Mouse (Mus musculus) cerebellum, adult 11-12 months (tissue): ENCODE measurements around the gene Susd3.

ENCODE experiments used
- DNase-seq: peaks from one replicate; pipeline ENCODE4 v3.0.0; 2022

The Susd3 gene

GRCm38 (mm10) chr13:49209306-49209705 lies 39.2 kb downstream of the Susd3 start:
- DNase-seq, result no peak

GRCm38 (mm10) chr13:49206341-49206740 lies 42.2 kb downstream of the Susd3 start:
- peak; percentile 26 for DNase-seq

- DNase-seq, result peak; percentile 73
Measured at GRCm38 (mm10) chr13:49205381-49205998, 43.0 kb downstream of the Susd3 start.

GRCm38 (mm10) chr13:49202556-49202955 lies 46.0 kb downstream of the Susd3 start:
- DNase-seq, result no peak

GRCm38 (mm10) chr13:49200688-49201087 lies 47.8 kb downstream of the Susd3 start:
- no peak for DNase-seq

- no peak for DNase-seq
Measured at GRCm38 (mm10) chr13:49199891-49200290, 48.6 kb downstream of the Susd3 start.

GRCm38 (mm10) chr13:49198734-49199133 lies 49.8 kb downstream of the Susd3 start:
- DNase-seq, result no peak

GRCm38 (mm10) chr13:49196766-49197165 lies 51.7 kb downstream of the Susd3 start:
- no peak for DNase-seq

GRCm38 (mm10) chr13:49196211-49196610 lies 52.3 kb downstream of the Susd3 start:
- no peak for DNase-seq

GRCm38 (mm10) chr13:49195651-49196050 lies 52.9 kb downstream of the Susd3 start:
- DNase-seq, result no peak

GRCm38 (mm10) chr13:49194811-49195210 lies 53.7 kb downstream of the Susd3 start:
- DNase-seq, result no peak

- DNase-seq, result no peak
Measured at GRCm38 (mm10) chr13:49193650-49194049, 54.9 kb downstream of the Susd3 start.

GRCm38 (mm10) chr13:49192156-49192855 lies 56.2 kb downstream of the Susd3 start:
- no peak for DNase-seq

- DNase-seq, result no peak
Measured at GRCm38 (mm10) chr13:49191673-49192035, 56.9 kb downstream of the Susd3 start.

- no peak for DNase-seq
Measured at GRCm38 (mm10) chr13:49190876-49191672, 57.4 kb downstream of the Susd3 start.

GRCm38 (mm10) chr13:49189970-49190870 lies 58.3 kb downstream of the Susd3 start:
- DNase-seq, result no peak

GRCm38 (mm10) chr13:49188966-49189360 lies 59.5 kb downstream of the Susd3 start:
- DNase-seq, result no peak

- no peak for DNase-seq
Measured at GRCm38 (mm10) chr13:49188219-49188965, 60.1 kb downstream of the Susd3 start.

GRCm38 (mm10) chr13:49187288-49188218 lies 61.0 kb downstream of the Susd3 start, which contains the start of gene Ninj1:
Ninj1 (plus strand) TSS chr13:49187485.
- DNase-seq, result peak; percentile 86

- peak; percentile 72 for DNase-seq
Measured at GRCm38 (mm10) chr13:49186798-49187287, 61.7 kb downstream of the Susd3 start.

- DNase-seq, result no peak
Measured at GRCm38 (mm10) chr13:49183646-49184045, 64.9 kb downstream of the Susd3 start.
